Mouse (Mus musculus): Measurements from ENCODE around the gene Drg2.

GRCm38 (mm10) chr11:60406606-60407005 is 47.8 kb upstream of the Drg2 start:
- TF ChIP-seq CTCF (IDR thresholded peaks at IDR 0.05): no peak
- no peak for TF ChIP-seq EP300 (IDR thresholded peaks at IDR 0.05)
